ENCODE assay signal across 9 mouse cellular contexts in genomic region chr2:68310121-68310520, GRCm38 (mm10).
A peak's percentile ranks its signal among the peaks of the same experiment; 100 is the strongest.
DNase-seq lines count a peak whose midpoint lies in the region; ATAC-seq and TF ChIP-seq lines count a peak whose summit lies in the region.
"Had no signal": no experiment of that assay in that cellular context is flagged by ENCODE, and none has a peak within 500 bp of the region (broad histone marks: within the 10 kb centered on the region; RNA-seq: fewer than 3 reads in every experiment).

No protein-coding gene starts in this region.

- no peak overlapping the region for H3K9ac ChIP-seq in kidney, embryonic 14.5 days (ENCODE audit: low read depth, low read length)
- H3K9ac ChIP-seq: limb, embryonic 15.5 days had no signal

- H3K27me3 ChIP-seq in kidney, adult 2 months (replicated peaks; ENCODE audit: control insufficient read depth, insufficient read depth, low read length), result no peaks in the 10 kb centered on the region; the same call in 1 of the 2 replicates
- H3K27me3 ChIP-seq in kidney, embryonic 14.5 days (ENCODE audit: control insufficient read depth, insufficient read depth, low read length), result no peaks in the 10 kb centered on the region
- no peaks in the 10 kb centered on the region for H3K27me3 ChIP-seq in forebrain, embryonic 10.5 days (ENCODE audit: poor library complexity, severe bottlenecking)
- H3K27me3 ChIP-seq: limb, embryonic 15.5 days had no signal

- H3K27ac ChIP-seq in kidney, adult 2 months (ENCODE audit: insufficient read depth, low read depth, low read length), result no peak overlapping the region
- H3K27ac ChIP-seq in kidney, embryonic 14.5 days (ENCODE audit: low read depth, low read length), result no peak overlapping the region
- no peak overlapping the region for H3K27ac ChIP-seq in forebrain, embryonic 10.5 days
- H3K27ac ChIP-seq: limb, embryonic 15.5 days had no signal

- DNase-seq in adrenal gland, postnatal 10 days, result peak; percentile 50
- no peak for DNase-seq in adrenal gland, postnatal 25 days
- peak; percentile 33 for DNase-seq in kidney, adult 2 months
- peak; percentile 19 for DNase-seq in urinary bladder, postnatal 14 days (ENCODE audit: low spot score)
- no peak for DNase-seq in urinary bladder, postnatal 10 days (ENCODE audit: low spot score)
- no peak for DNase-seq in ovary, postnatal 36 days (ENCODE audit: low spot score)
- no peak for DNase-seq in forebrain, embryonic 10.5 days (ENCODE audit: extremely low spot score, low spot score)

- H3K4me1 ChIP-seq in kidney, adult 2 months (ENCODE audit: control insufficient read depth, insufficient read depth, low read length), result no peaks in the 10 kb centered on the region
- H3K4me1 ChIP-seq in kidney, embryonic 14.5 days (ENCODE audit: control insufficient read depth, insufficient read depth, low read length), result no peaks in the 10 kb centered on the region
- peaks cover 7% of the 10 kb centered on the region; the same call in 1 of the 2 replicates for H3K4me1 ChIP-seq in forebrain, embryonic 10.5 days

- TF ChIP-seq POLR2A in kidney, adult 2 months (IDR thresholded peaks at IDR 0.05; ENCODE audit: low read depth, low read length), result no peak

- TF ChIP-seq CTCF in kidney, adult 2 months (conservative IDR thresholded peaks at IDR 0.05; ENCODE audit: insufficient read depth, insufficient read length, low read depth, low read length), result no peak

- no peak; the same call in 1 of the 2 replicates for ATAC-seq in kidney, embryonic 14.5 days (ENCODE audit: low FRiP score, low TSS enrichment)

- no peak overlapping the region for H3K4me2 ChIP-seq in kidney, embryonic 14.5 days (replicated peaks; ENCODE audit: low read depth, low read length)
- H3K4me2 ChIP-seq: limb, embryonic 15.5 days had no signal

- WGBS in kidney, adult 2 months, result 86% methylated on average over 3 of the region's 3 CpGs
- 91% methylated on average over 3 of the region's 3 CpGs for WGBS in kidney, embryonic 14.5 days
- 82% methylated on average over 3 of the region's 3 CpGs for WGBS in forebrain, embryonic 10.5 days

- no peak overlapping the region for H3K4me3 ChIP-seq in kidney, adult 2 months (ENCODE audit: insufficient read depth, low read depth, low read length)
- H3K4me3 ChIP-seq in kidney, embryonic 14.5 days (ENCODE audit: low read length), result no peak overlapping the region
- no peak overlapping the region for H3K4me3 ChIP-seq in forebrain, embryonic 10.5 days
- H3K4me3 ChIP-seq: limb, embryonic 15.5 days had no signal

- peaks cover 2% of the 10 kb centered on the region; the same call in 1 of the 2 replicates for H3K36me3 ChIP-seq in kidney, adult 2 months (ENCODE audit: control insufficient read depth, insufficient read depth, low read length)
- H3K36me3 ChIP-seq in kidney, embryonic 14.5 days (ENCODE audit: control insufficient read depth, insufficient read depth, low read length), result peaks cover 5% of the 10 kb centered on the region; the same call in 1 of the 2 replicates
- peaks cover 59% of the 10 kb centered on the region for H3K36me3 ChIP-seq in forebrain, embryonic 10.5 days (replicated peaks)

- no peaks in the 10 kb centered on the region for H3K9me3 ChIP-seq in kidney, embryonic 14.5 days (ENCODE audit: control insufficient read depth, low read length)
- H3K9me3 ChIP-seq in forebrain, embryonic 10.5 days, result 0 out of 2 replicates have a peak, but pooled peaks cover 4% of the 10 kb centered on the region
- H3K9me3 ChIP-seq: limb, embryonic 15.5 days had no signal

Comparison
In these comparisons a context has a peak if more than half of its experiments do, and no peak if none do; other contexts are left out.
1. DNase-seq: peak in adrenal gland, postnatal 10 days (single experiment), kidney, adult 2 months (single experiment) and urinary bladder, postnatal 14 days (single experiment); none in adrenal gland, postnatal 25 days (single experiment), urinary bladder, postnatal 10 days (single experiment), ovary, postnatal 36 days (single experiment) and forebrain, embryonic 10.5 days (single experiment).